Mouse (Mus musculus) activated CD4-positive, CD25-positive, alpha-beta regulatory T cell, adult 9 weeks (primary cell): ENCODE results near the gene Ramp3. TPM values are rescaled to one million over a fixed set of nuclear protein-coding genes. Genes with fewer than 3 reads are reported as not detected.

ENCODE experiments used
- polyA plus RNA-seq: library from polyadenylated mRNA; unstranded; fragments of 100-300 nt; shearing (Covaris generic); gene quantifications from one replicate; pipeline ENCODE4 v1.2.1, GENCODE M21; 2017

The Ramp3 gene
- 5.8 TPM for polyA plus RNA-seq

GRCm38 (mm10) chr11:6658271-6658670 is at the start of gene Ramp3:
Gene Ramp3 (plus strand): TSS chr11:6658521.

GRCm38 (mm10) chr11:6625478-6626387 is 32.6 kb upstream of the Ramp3 start, which contains the start of gene Tbrg4:
Gene Tbrg4 (minus strand): TSS chr11:6626067.

GRCm38 (mm10) chr11:6638537-6638936 is 19.8 kb upstream of the Ramp3 start, which contains the start of gene Wap:
Gene Wap (minus strand): TSS chr11:6638637.

Other genes with a start within 250 kb of the Ramp3 start
- 4,542 TPM for gene Ppia, start 243.1 kb upstream of the Ramp3 start, polyA plus RNA-seq
- 152 TPM for gene H2afv, start 214.1 kb upstream of the Ramp3 start, polyA plus RNA-seq
- gene Purb, start 182.6 kb upstream of the Ramp3 start, polyA plus RNA-seq: 7.0 TPM
- 219 TPM for gene Myo1g, start 137.6 kb upstream of the Ramp3 start, polyA plus RNA-seq
- gene Ccm2, start 111.6 kb upstream of the Ramp3 start, polyA plus RNA-seq: 344 TPM
- 1.2 TPM for gene Nacad, start 52.5 kb upstream of the Ramp3 start, polyA plus RNA-seq
- 15.3 TPM for gene Tbrg4, start 32.5 kb upstream of the Ramp3 start, polyA plus RNA-seq
- gene Wap, start 19.9 kb upstream of the Ramp3 start, polyA plus RNA-seq: not detected
- not detected for gene Gm11983, start 179.1 kb downstream of the Ramp3 start, polyA plus RNA-seq